Mouse (Mus musculus) spleen, adult 2 months (tissue): Measurements from ENCODE around the gene Oprd1.

Experiments used
- CTCF ChIP-seq: fragments of 200-500 bp; IDR thresholded peaks from 2 replicates; pipeline ENCODE4 v1.5.1; 2011; ENCODE audit warnings: mild to moderate bottlenecking, inconsistent platforms; ENCODE audit not compliant: insufficient read depth, insufficient read length, insufficient replicate concordance; ENCODE audit errors: extremely low read depth
- POLR2A ChIP-seq: fragments of 200-500 bp; IDR thresholded peaks from 2 replicates; pipeline ENCODE4 v1.6.1; 2011; ENCODE audit warnings: low read depth, low read length, inconsistent platforms

DNA sequence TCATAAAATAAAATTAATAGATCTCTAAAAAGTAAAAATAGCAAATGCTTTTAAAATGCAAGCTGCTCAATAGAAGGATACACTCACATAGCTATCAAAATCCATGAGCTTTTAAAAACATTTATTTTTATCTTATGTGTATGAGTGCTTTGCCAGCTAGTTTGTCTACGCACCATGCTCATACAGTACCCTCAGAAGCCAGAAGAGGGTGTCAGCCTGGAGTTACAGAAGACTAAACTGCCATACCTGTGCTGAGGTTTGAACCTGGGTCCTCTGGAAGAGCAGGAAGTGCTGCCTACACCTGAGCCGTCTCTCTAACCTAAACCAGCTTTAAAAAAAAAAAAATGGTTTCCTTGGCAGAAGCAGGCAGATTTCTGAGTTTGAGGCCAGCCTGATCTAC, 5.6 kb downstream of the Oprd1 start:
- TF ChIP-seq CTCF, result no peak
- no peak for TF ChIP-seq POLR2A
